Mouse (Mus musculus) forebrain, embryonic 11.5 days (tissue): ENCODE measurements around the gene Akap1. TPM values are rescaled to one million over a fixed set of nuclear protein-coding genes. Genes with fewer than 3 reads are reported as not detected.
A peak's percentile ranks its signal among the peaks of the same experiment; 100 is the strongest.
"Not testable (repeated sequence)": the region's sequence is repeated elsewhere in the genome, so short reads cannot be mapped to it uniquely, and the experiment has no call there.

Experiments used
- ATAC-seq: fragments of 200-750 bp; cut with Nextera tagmentation; replicated peaks from 2 replicates; pipeline ENCODE4 v1.8.0; 2017; ENCODE audit warnings: moderate TSS enrichment; ENCODE audit not compliant: low FRiP score
- DNase-seq: peaks from one replicate; pipeline ENCODE4 v3.0.0-alpha.2; 2017; ENCODE audit warnings: low spot score
- H3K27ac ChIP-seq: fragments of 300-500 bp; sonication (generic); 2 replicates; pipeline ENCODE4 v1.5.1; 2014; ENCODE audit warnings: low read depth, low read length
- H3K27me3 ChIP-seq: fragments of 300-500 bp; sonication (generic); 2 replicates; pipeline ENCODE4 v1.6.1; 2014; ENCODE audit warnings: mild to moderate bottlenecking, low read length, mixed read lengths; ENCODE audit not compliant: control insufficient read depth, insufficient read depth
- H3K36me3 ChIP-seq: fragments of 300-500 bp; sonication (generic); 2 replicates; pipeline ENCODE4 v1.6.1; 2014; ENCODE audit warnings: mild to moderate bottlenecking, low read length, moderate library complexity, mixed read lengths; ENCODE audit not compliant: control insufficient read depth, insufficient read depth
- H3K4me1 ChIP-seq: fragments of 300-500 bp; sonication (generic); replicated peaks from 2 replicates; pipeline ENCODE4 v1.6.1; 2014; ENCODE audit warnings: low read length, mixed read lengths; ENCODE audit not compliant: control insufficient read depth, insufficient read depth
- H3K4me2 ChIP-seq: fragments of 300-500 bp; sonication (generic); 2 replicates; pipeline ENCODE4 v1.6.1; 2014; ENCODE audit warnings: low read depth, mild to moderate bottlenecking, low read length, moderate library complexity, mixed read lengths; ENCODE audit not compliant: severe bottlenecking
- H3K4me3 ChIP-seq: fragments of 300-500 bp; sonication (generic); 2 replicates; pipeline ENCODE4 v1.5.1; 2014; ENCODE audit warnings: low read depth, low read length
- H3K9ac ChIP-seq: fragments of 300-500 bp; sonication (generic); 2 replicates; pipeline ENCODE4 v1.6.1; 2014; ENCODE audit warnings: low read length
- H3K9me3 ChIP-seq: fragments of 300-500 bp; sonication (generic); 2 replicates; pipeline ENCODE4 v1.6.1; 2016; ENCODE audit warnings: low read length, mixed read lengths; ENCODE audit not compliant: control insufficient read depth
- WGBS: fragments of 180-500 bp; shearing (Covaris S2); extraction: QIAGEN DNeasy Blood & Tissue Kit; methylation state at CpG from one replicate; pipeline ENCODE4 v1.1.7; 2014; 5-methylcytosine and 5-hydroxymethylcytosine counted together
- polyA plus RNA-seq: library from polyadenylated mRNA; unstranded; fragments of >200 nt; fragmentation: Nextera tagmentation; extraction: Ambion mirVana; gene quantifications from 2 replicates; pipeline ENCODE4 v1.2.1, GENCODE M21; 2014

The Akap1 gene
- polyA plus RNA-seq, 1 experiment from 2014 or later: 16.1 TPM

GRCm38 (mm10) chr11:88891446-88891845 is 27.1 kb upstream of the Akap1 start:
- not testable (repeated sequence) for H3K9ac ChIP-seq, H3K4me3 ChIP-seq, H3K27me3 ChIP-seq, DNase-seq, H3K4me1 ChIP-seq, H3K27ac ChIP-seq, H3K9me3 ChIP-seq, H3K36me3 ChIP-seq, ATAC-seq, H3K4me2 ChIP-seq
- 92% methylated on average over 4 of the region's 12 CpGs for WGBS

DNA sequence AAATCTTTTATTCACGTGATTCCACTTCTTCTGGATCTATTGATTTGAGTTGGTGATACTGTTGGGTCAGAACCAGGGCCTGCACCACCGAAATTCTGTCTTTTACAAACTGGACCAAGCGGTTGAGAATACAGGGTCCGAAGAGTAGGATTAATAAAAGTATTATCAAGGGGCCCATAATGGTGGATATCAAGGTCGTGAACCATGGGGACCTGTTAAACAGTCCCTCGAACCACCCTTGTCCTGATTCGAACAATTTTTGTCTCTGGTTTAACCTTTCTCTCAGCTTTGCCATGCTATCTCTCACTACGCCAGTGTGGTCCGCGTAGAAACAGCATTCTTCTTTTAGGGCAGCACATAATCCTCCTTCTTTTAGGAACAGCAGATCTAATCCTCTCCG is 26.5 kb upstream of the Akap1 start:
- not testable (repeated sequence) for H3K4me2 ChIP-seq, H3K9ac ChIP-seq, H3K27me3 ChIP-seq, H3K4me1 ChIP-seq, ATAC-seq, H3K4me3 ChIP-seq, H3K27ac ChIP-seq, H3K36me3 ChIP-seq, H3K9me3 ChIP-seq, DNase-seq
- WGBS: 90% methylated on average over 6 of the region's 11 CpGs

GRCm38 (mm10) chr11:88888996-88889395 is 24.6 kb upstream of the Akap1 start:
- no peak overlapping the region for H3K9ac ChIP-seq
- no peaks in the 10 kb centered on the region for H3K4me1 ChIP-seq
- no peak overlapping the region for H3K27ac ChIP-seq
- no peaks in the 10 kb centered on the region for H3K36me3 ChIP-seq
- no peak overlapping the region for H3K4me3 ChIP-seq
- no peaks in the 10 kb centered on the region for H3K27me3 ChIP-seq
- H3K4me2 ChIP-seq: no peak overlapping the region
- 88% methylated on average over 2 of the region's 2 CpGs for WGBS
- DNase-seq (no peak), ATAC-seq (no peak)
- no peaks in the 10 kb centered on the region for H3K9me3 ChIP-seq

DNA sequence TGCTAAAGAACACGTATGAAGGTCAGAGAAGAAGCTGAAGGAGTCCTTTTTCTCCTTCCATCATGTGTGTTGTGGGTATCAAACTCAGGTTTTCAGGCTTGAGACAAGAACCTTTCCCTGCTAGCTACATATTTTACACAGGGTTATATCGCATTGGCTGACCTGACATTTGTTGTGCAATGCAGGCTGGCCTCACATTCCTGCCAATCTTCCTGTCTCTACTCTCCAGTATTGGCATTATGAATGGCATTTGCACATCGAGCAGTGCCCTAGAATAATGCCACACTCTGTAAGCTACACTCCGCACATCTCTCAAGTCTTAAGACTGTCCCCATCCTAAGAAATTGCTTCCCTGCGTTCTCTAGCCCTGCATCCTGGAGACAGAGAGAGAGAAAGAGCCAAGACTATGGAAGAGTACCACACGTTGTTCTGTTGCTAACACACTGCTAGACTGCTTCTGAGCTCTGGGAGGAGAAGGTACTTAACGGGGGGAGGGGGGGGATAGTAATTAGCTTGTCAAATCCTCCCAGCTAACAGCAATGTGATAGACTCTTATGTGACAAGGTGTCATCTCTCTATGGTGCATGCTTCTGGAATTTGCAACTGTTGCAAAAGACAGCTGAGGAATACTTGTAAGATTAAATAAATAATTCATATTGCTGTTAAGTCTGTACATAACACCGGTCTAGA is 20.1 kb upstream of the Akap1 start:
- H3K4me2 ChIP-seq: no peak overlapping the region
- no peak for ATAC-seq
- no peaks in the 10 kb centered on the region for H3K36me3 ChIP-seq
- H3K27me3 ChIP-seq: no peaks in the 10 kb centered on the region
- no peaks in the 10 kb centered on the region for H3K9me3 ChIP-seq
- no peak overlapping the region for H3K9ac ChIP-seq
- DNase-seq: no peak
- H3K4me3 ChIP-seq: no peak overlapping the region
- H3K4me1 ChIP-seq: no peaks in the 10 kb centered on the region
- H3K27ac ChIP-seq: no peak overlapping the region
- 72% methylated on average over 8 of the region's 8 CpGs for WGBS

GRCm38 (mm10) chr11:88878011-88878410 is 13.6 kb upstream of the Akap1 start:
- Histone ChIP-seq H3K9me3 (no peaks in the 10 kb centered on the region), H3K27me3 (peaks cover 2% of the 10 kb centered on the region; the same call in 1 of the 2 replicates)

DNA sequence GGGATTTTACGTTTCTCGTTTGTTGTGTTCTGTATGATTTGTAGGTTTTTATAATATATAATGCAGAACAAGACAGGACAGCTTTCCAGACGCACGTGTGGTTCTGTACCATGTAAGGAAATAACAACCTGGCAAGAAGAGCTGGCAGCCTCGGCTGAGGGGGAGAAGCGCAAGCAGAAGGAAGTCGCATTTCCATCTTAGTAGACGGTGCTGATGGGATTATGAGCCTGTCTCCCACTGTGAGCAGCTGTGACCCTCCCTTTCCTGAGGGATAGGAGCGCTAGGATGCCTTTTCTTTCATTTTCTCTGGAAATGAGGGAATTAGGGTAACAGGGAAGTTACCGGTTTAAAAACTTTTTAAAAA is 9.3 kb upstream of the Akap1 start:
- no peak for ATAC-seq
- Histone ChIP-seq H3K9ac (no peak overlapping the region), H3K4me3 (peak overlapping the region; percentile 23), H3K27ac (no peak overlapping the region), H3K27me3 (peaks cover 2% of the 10 kb centered on the region; the same call in 1 of the 2 replicates), H3K36me3 (no peaks in the 10 kb centered on the region), H3K4me2 (peak overlapping the region; percentile 55), H3K9me3 (no peaks in the 10 kb centered on the region), H3K4me1 (0 out of 2 replicates have a peak, but pooled peaks cover 2% of the 10 kb centered on the region)
- DNase-seq: peak; percentile 52
- 3% methylated on average over 10 of the region's 10 CpGs for WGBS

More at GRCm38 (mm10) chr11:88878011-88878410, 13.6 kb upstream of the Akap1 start:
- 95% methylated on average over 12 of the region's 12 CpGs for WGBS
- Histone ChIP-seq H3K27ac (no peak overlapping the region), H3K4me3 (no peak overlapping the region), H3K4me1 (0 out of 2 replicates have a peak, but pooled peaks cover 2% of the 10 kb centered on the region), H3K36me3 (no peaks in the 10 kb centered on the region), H3K9ac (no peak overlapping the region), H3K4me2 (no peak overlapping the region)
- ATAC-seq: no peak
- no peak for DNase-seq

GRCm38 (mm10) chr11:88873027-88873666 is 8.8 kb upstream of the Akap1 start:
- Histone ChIP-seq H3K27me3 (peaks cover 2% of the 10 kb centered on the region; the same call in 1 of the 2 replicates), H3K4me3 (peak overlapping the region; percentile 23), H3K9me3 (no peaks in the 10 kb centered on the region), H3K27ac (no peak overlapping the region), H3K36me3 (no peaks in the 10 kb centered on the region), H3K4me1 (0 out of 2 replicates have a peak, but pooled peaks cover 2% of the 10 kb centered on the region), H3K4me2 (peak overlapping the region; percentile 55), H3K9ac (no peak overlapping the region)
- no peak for ATAC-seq
- peak; percentile 49 for DNase-seq
- 2% methylated on average over 20 of the region's 20 CpGs for WGBS

GRCm38 (mm10) chr11:88869443-88869842 is 5.1 kb upstream of the Akap1 start:
- DNase-seq (no peak), ATAC-seq (no peak)
- Histone ChIP-seq H3K36me3 (no peaks in the 10 kb centered on the region), H3K4me2 (no peak overlapping the region), H3K9ac (no peak overlapping the region), H3K9me3 (no peaks in the 10 kb centered on the region), H3K4me3 (no peak overlapping the region), H3K4me1 (peaks cover 2% of the 10 kb centered on the region; the same call in 1 of the 2 replicates), H3K27ac (no peak overlapping the region), H3K27me3 (peaks cover 2% of the 10 kb centered on the region; the same call in 1 of the 2 replicates)
- WGBS: 95% methylated on average over 2 of the region's 2 CpGs
